Mouse (Mus musculus) hindbrain, embryonic 16.5 days (tissue): ENCODE measurements around the gene Pdss2. TPM values are rescaled to one million over a fixed set of nuclear protein-coding genes. Genes with fewer than 3 reads are reported as not detected.

Experiments used
- ATAC-seq: fragments of 200-750 bp; cut with Nextera tagmentation; 2 replicates; pipeline ENCODE4 v1.8.0; 2017; ENCODE audit warnings: moderate TSS enrichment, moderate library complexity
- H3K27ac ChIP-seq: fragments of 300-500 bp; sonication (generic); 2 replicates; pipeline ENCODE4 v1.5.1; 2014; ENCODE audit warnings: low read depth, mild to moderate bottlenecking, control low read depth, low read length, moderate library complexity
- H3K27me3 ChIP-seq: fragments of 300-500 bp; sonication (generic); replicated peaks from 2 replicates; pipeline ENCODE4 v1.6.1; 2014; ENCODE audit warnings: low read length; ENCODE audit not compliant: control insufficient read depth, insufficient read depth
- H3K36me3 ChIP-seq: fragments of 300-500 bp; sonication (generic); 2 replicates; pipeline ENCODE4 v1.6.1; 2014; ENCODE audit warnings: mild to moderate bottlenecking, low read length, moderate library complexity, mixed read lengths; ENCODE audit not compliant: control insufficient read depth, insufficient read depth
- H3K4me1 ChIP-seq: fragments of 300-500 bp; sonication (generic); 2 replicates; pipeline ENCODE4 v1.6.1; 2014; ENCODE audit warnings: low read depth, low read length; ENCODE audit not compliant: control insufficient read depth, insufficient read depth
- H3K4me2 ChIP-seq: fragments of 300-500 bp; sonication (generic); 2 replicates; pipeline ENCODE4 v1.6.1; 2014; ENCODE audit warnings: mild to moderate bottlenecking, low read length, control low read depth, moderate library complexity
- H3K4me3 ChIP-seq: fragments of 300-500 bp; sonication (generic); 2 replicates; pipeline ENCODE4 v1.5.1; 2014; ENCODE audit warnings: mild to moderate bottlenecking, low read length, control low read depth, moderate library complexity
- H3K9ac ChIP-seq: fragments of 300-500 bp; sonication (generic); 2 replicates; pipeline ENCODE4 v1.6.1; 2014; ENCODE audit warnings: low read depth, mild to moderate bottlenecking, control low read depth, low read length, moderate library complexity
- H3K9me3 ChIP-seq: fragments of 300-500 bp; sonication (generic); 2 replicates; pipeline ENCODE4 v1.6.1; 2014; ENCODE audit warnings: mild to moderate bottlenecking, low read length, moderate library complexity; ENCODE audit not compliant: control insufficient read depth
- WGBS: fragments of 180-500 bp; shearing (Covaris S2); extraction: QIAGEN DNeasy Blood & Tissue Kit; methylation state at CpG from one replicate; pipeline ENCODE4 v1.1.7; 2014; 5-methylcytosine and 5-hydroxymethylcytosine counted together
- polyA plus RNA-seq: library from polyadenylated mRNA; unstranded; fragments of >200 nt; fragmentation: Nextera tagmentation; extraction: Ambion mirVana; gene quantifications from 2 replicates; pipeline ENCODE4 v1.2.1, GENCODE M21; 2015

Pdss2 gene
- 15.5 and 16.2 TPM in 2 replicates for polyA plus RNA-seq

DNA sequence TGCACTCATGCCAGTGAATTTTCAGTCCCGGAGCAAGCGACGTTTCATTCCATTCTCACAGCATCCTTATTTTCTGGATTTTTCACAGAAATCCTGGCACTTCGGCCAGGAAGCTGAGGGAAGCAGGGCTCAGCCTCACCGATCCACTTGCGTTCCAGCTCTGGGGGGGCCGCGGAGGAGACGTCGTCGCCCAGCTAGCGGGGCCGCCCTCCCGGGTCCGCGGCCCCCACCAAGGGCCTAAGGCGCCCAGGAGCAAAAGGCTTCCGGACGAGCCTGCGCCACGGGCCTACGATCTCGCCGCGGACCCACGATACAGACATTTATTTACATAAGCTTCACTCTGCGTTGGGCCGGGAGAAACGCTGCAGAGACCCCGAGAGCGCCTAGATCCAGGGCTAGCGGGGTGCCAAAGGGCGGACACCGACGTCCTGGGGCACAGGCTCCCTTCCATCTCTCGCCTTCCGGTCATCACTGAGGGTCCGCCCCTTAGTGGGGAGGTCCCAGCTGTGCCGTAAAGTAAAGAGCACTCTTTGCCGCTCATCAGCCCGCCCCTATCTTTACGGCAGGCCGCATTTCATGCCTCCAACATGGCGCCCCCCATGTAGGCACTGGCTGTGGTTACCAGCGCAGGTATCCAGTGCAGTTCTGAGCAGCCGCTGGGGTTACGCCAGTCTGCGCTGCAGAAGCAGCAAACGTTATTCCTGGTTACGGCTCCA is at the start of gene Pdss2:
Pdss2 (plus strand) TSS at position 577 of the 716 bp plus-strand sequence.
- Histone ChIP-seq H3K4me3 (peak within 1 kb of the TSS; percentile 64), H3K27ac (peak within 1 kb of the TSS; percentile 97), H3K36me3 (no peaks in the 10 kb centered on the region), H3K9me3 (no peaks in the 10 kb centered on the region), H3K4me2 (peak within 1 kb of the TSS; percentile 97), H3K9ac (peak within 1 kb of the TSS; percentile 98), H3K27me3 (no peaks in the 10 kb centered on the region), H3K4me1 (peaks cover 7% of the 10 kb centered on the region)
- ATAC-seq = peak; percentile 98
- under 1% methylated on average over 49 of the region's 50 CpGs for WGBS

DNA sequence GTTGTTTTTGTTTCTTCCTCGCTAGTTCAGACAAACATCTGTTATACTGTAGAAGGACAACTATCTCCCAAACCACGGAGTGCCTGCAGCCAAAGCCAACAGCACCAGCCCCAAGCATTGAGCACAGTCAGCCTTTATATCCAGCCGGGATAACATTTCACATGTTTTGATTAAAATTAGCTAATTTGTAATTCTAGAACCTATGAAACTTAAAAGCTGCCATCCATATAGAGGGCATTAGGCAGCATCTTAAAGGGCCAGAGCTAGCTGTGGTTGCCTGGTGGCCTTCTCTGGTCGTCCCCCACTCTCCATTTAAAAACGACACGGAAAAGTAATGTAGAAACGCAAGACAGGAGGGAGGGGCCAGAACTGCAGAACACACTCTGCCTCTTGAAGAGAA is 49.2 kb upstream of the Pdss2 start:
- no peak for ATAC-seq
- WGBS = 5% methylated on average over 7 of the region's 7 CpGs
- H3K9me3 ChIP-seq = no peaks in the 10 kb centered on the region
- H3K4me1 ChIP-seq = peaks cover 25% of the 10 kb centered on the region
- H3K9ac ChIP-seq = peak overlapping the region; percentile 95
- H3K4me2 ChIP-seq = peak overlapping the region; percentile 93
- H3K4me3 ChIP-seq = peak overlapping the region; percentile 96
- no peak overlapping the region for H3K27ac ChIP-seq
- H3K36me3 ChIP-seq = no peaks in the 10 kb centered on the region
- no peaks in the 10 kb centered on the region for H3K27me3 ChIP-seq

DNA sequence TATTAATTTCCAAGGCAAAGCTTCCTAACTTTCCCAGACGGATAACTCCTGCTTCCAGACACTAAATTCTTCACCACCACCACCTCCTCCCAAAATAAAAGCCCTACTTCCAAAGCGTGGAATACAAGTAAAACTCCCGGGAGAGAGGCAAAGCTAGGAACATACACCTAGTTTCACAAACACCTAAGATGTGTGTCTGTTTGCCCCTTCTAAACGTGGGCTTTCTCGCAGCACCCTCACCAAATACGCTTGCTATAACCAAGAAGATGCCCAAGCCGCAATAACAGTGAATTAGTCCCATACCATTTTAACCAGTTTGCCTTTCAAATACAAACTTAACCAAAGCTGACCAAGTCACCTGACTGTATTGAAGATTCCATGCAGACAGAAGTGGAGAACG is 48.7 kb upstream of the Pdss2 start:
- peak overlapping the region; percentile 47; the same call in 1 of the 2 replicates for H3K27ac ChIP-seq
- H3K27me3 ChIP-seq = no peaks in the 10 kb centered on the region
- 1% methylated on average over 8 of the region's 8 CpGs for WGBS
- H3K9me3 ChIP-seq = no peaks in the 10 kb centered on the region
- ATAC-seq = no peak
- H3K36me3 ChIP-seq = no peaks in the 10 kb centered on the region
- H3K9ac ChIP-seq = peak overlapping the region; percentile 95
- H3K4me1 ChIP-seq = peaks cover 25% of the 10 kb centered on the region
- H3K4me2 ChIP-seq = peak overlapping the region; percentile 93
- peak overlapping the region; percentile 96 for H3K4me3 ChIP-seq

DNA sequence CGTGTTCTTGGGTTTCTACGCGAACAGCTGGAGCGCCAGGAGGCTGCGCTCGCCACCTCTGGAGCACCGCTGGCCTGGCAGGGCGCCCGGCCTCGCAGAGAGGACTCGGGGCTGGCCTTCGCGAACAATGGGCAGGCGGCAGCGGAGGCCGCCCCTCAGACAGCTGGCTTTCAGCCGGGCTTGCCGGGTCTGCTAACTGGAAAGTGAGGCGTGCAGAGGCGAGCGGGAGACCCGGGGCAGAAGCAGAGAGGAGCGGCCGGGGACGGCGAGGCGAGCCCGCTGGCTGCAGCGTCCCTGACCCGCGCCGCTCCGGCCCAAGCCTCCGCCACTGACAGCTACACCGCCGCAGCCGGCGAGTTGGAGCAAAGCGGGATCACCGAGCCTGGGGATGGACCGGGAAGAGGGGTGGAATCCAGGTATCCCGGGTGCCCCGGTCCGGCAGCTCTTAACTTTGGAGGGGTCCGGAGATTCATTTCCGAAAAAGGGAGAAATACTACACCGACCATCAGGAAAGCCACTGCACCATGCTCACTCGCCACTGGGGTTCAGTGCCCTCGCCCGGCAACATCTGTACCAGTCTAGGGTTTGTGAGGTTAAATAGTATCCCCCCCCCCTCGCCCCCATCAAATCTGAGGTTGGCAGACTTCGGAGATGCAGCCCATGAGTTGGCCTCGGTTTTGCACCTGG is 48.0 kb upstream of the Pdss2 start:
- peak; percentile 12 for ATAC-seq
- peak overlapping the region; percentile 95 for H3K9ac ChIP-seq
- H3K4me2 ChIP-seq = peak overlapping the region; percentile 93
- H3K4me1 ChIP-seq = peaks cover 25% of the 10 kb centered on the region
- H3K36me3 ChIP-seq = no peaks in the 10 kb centered on the region
- no peaks in the 10 kb centered on the region for H3K27me3 ChIP-seq
- H3K4me3 ChIP-seq = peak overlapping the region; percentile 96
- H3K27ac ChIP-seq = peak overlapping the region; percentile 97
- under 1% methylated on average over 53 of the region's 53 CpGs for WGBS
- H3K9me3 ChIP-seq = no peaks in the 10 kb centered on the region

DNA sequence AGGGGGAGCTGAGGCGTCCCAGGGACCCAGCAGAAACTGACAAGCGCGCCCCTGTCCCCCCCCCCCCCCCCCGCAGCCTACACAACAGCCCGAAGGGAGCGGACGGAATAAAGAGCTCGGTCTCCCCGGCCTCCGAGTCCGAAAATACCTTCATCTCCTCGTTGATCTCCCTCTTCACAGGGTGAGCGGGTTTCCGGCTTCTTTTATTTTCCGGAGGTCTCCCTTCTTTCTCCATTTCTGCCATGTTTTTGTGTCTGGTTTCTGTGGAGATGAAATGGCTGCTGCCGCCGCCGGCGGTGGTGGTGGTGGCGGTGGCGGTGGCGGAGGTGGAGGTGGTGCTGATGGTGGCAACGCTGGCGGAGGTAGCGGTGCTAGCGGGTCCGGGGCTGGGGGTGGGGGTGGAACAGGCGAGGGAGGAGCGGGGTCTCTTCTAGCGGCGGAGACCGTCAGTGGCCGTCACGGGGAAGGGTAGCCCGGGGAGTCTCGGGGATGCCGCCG is 47.4 kb upstream of the Pdss2 start:
- H3K4me3 ChIP-seq = peak overlapping the region; percentile 96
- WGBS = 0% methylated on average over 30 of the region's 38 CpGs
- no peaks in the 10 kb centered on the region for H3K9me3 ChIP-seq
- no peaks in the 10 kb centered on the region for H3K27me3 ChIP-seq
- H3K9ac ChIP-seq = peak overlapping the region; percentile 95
- peak overlapping the region; percentile 97 for H3K27ac ChIP-seq
- H3K36me3 ChIP-seq = no peaks in the 10 kb centered on the region
- H3K4me2 ChIP-seq = peak overlapping the region; percentile 93
- H3K4me1 ChIP-seq = peaks cover 25% of the 10 kb centered on the region
- ATAC-seq = peak; percentile 65

DNA sequence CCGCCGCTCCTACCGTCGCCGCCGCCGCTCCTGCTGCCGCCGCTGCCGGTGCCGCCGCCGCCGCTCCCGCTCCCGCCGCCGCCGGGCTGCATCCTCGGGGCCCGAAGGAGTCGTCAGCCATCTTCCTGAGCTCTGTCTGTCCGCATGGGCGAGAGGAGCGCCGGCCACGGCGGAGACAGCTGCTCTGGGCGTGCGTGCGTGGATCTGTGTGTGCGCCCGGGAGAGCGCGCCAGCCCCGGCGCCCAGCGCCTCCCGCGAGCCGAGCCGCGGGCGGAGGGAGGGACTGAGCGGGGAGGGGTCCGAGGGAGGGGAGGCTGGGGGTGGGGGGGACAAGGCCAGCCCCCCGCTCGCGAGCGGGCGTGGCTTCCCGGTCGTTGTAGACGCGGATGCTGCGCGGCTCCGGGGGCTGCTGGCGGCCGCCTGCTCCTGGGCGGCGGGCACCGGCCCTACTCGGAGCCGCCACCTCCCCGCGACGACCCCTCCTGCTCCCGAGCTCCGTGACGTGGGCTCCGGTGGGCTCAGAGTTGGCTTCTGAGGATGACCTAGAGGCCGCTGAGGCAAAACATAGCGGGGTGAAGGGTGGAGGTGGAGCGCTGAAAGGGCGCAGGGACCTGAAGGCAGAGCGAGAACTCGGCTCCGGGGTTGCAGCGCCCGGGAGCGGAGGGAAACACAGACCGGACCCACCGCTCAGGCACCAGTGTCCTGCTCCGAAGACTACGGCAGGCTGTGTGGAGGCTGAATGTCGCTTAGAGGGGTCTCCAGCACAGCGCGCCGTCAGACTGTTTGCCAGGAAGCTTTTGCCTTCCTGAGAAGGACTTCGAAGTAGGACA is 46.7 kb upstream of the Pdss2 start, which contains the start of the genes Sobp and 9030612E09Rik:
Sobp (minus strand) TSS at position 205 of the 830 bp plus-strand sequence.
9030612E09Rik (plus strand) TSS at position 379 of the 830 bp plus-strand sequence.
- Histone ChIP-seq H3K9ac (peak within 1 kb of the TSS; percentile 95), H3K4me2 (peak within 1 kb of the TSS; percentile 93), H3K27ac (peak within 1 kb of the TSS; percentile 97), H3K4me3 (peak within 1 kb of the TSS; percentile 96), H3K9me3 (no peaks in the 10 kb centered on the region), H3K36me3 (no peaks in the 10 kb centered on the region), H3K4me1 (peaks cover 25% of the 10 kb centered on the region), H3K27me3 (no peaks in the 10 kb centered on the region)
- peak; percentile 89 for ATAC-seq
- WGBS = 0% methylated on average over 47 of the region's 91 CpGs

DNA sequence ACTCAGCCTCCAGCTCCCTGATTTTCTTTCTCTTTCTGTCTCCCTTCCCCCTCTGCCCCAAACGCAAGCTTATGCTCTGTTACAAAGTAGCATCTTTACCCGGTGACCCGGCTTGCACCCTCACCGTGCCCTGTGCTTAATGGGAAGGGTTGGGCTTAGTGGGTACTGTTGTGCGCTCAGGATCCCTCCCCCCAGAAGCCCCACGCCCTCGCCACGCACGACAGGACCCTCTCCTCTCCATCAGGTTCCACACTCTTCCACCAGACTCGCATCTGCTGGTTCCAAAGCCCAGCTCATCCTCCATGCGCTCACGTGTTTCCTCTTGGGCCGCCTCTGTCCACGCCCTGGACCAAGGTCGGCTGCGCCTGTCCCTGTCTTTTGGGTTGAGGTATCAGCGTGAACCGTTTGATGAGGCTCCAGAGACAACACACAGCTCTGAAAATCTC is 46.1 kb upstream of the Pdss2 start:
- no peaks in the 10 kb centered on the region for H3K36me3 ChIP-seq
- peaks cover 25% of the 10 kb centered on the region for H3K4me1 ChIP-seq
- H3K9me3 ChIP-seq = no peaks in the 10 kb centered on the region
- H3K9ac ChIP-seq = peak overlapping the region; percentile 95
- H3K27ac ChIP-seq = peak overlapping the region; percentile 97
- peak overlapping the region; percentile 96 for H3K4me3 ChIP-seq
- peak; percentile 45 for ATAC-seq
- no peaks in the 10 kb centered on the region for H3K27me3 ChIP-seq
- WGBS = 2% methylated on average over 18 of the region's 18 CpGs
- H3K4me2 ChIP-seq = peak overlapping the region; percentile 93

DNA sequence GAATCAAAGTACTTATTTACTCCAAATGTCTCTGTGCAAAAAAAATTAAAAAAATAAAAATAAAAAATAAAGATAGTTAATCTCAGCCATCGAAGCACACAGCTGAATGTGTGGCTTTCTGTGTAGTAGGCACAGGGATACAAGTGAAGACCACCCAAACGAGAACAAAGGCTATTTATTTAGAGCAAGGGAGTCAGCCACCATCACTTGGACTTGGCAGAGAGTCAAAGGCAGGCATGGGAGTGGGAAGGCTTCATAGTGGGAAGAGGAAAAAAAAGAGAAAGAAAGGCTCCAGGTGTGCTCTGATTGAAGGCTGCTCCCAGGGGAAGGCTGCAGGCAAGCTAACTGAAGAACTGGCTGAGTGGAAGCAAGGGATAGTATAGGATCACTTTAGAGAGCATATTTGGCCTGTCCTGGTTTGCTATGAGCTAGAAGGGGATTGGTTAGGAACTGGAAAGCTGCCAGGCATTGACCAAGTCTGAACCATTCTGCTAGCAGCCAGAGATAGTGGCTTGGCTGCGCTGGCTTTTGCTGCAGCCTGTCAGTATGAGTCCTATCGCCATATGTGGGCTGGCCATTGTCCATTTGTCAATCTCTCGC is 40.9 kb upstream of the Pdss2 start:
- Histone ChIP-seq H3K9me3 (no peaks in the 10 kb centered on the region), H3K9ac (no peak overlapping the region), H3K27ac (peak overlapping the region; percentile 42), H3K27me3 (no peaks in the 10 kb centered on the region), H3K4me1 (peaks cover 12% of the 10 kb centered on the region), H3K36me3 (no peaks in the 10 kb centered on the region), H3K4me2 (0 out of 2 replicates have a peak overlapping the region, but pooled peaks have one; percentile 17), H3K4me3 (no peak overlapping the region)
- ATAC-seq = peak; percentile 84
- 18% methylated on average over 5 of the region's 5 CpGs for WGBS
